Mouse (Mus musculus): ENCODE results near the gene Filip1l. TPM values are rescaled to one million over a fixed set of nuclear protein-coding genes. Genes with fewer than 3 reads are reported as not detected.

Filip1l gene
- polyA plus RNA-seq, 1 experiment from 2014 or later: 9.4 TPM

GRCm38 (mm10) chr16:57340613-57340898 lies 12.3 kb upstream of the Filip1l start:
- DNase-seq (ENCODE audit: low spot score): no peak
- WGBS: 76% methylated on average over 5 of the region's 5 CpGs
- no peaks in the 10 kb centered on the region for H3K4me1 ChIP-seq (replicated peaks; ENCODE audit: control insufficient read depth, insufficient read depth, low read length)

DNA sequence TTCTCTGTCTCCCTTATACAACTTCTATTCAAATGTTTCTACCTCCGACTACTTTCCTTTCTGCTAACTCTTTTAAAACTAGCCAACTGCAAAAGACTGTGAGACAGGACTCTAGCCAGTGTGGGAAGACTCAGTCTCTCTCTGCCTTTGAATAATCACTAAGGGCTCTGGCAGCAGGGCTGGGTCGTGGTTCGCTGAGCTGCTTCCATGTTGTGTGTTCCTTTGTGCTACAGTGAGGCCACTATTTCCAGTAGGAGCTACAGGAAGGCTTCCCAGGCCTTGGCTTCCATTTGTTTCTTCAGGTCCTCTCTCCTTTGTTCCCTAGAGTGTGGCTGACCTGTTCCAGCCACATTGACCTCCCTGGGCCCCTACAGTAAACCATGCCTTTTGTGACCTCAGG lies 6.6 kb upstream of the Filip1l start:
- 88% methylated on average over 3 of the region's 3 CpGs for WGBS
- no peak for ATAC-seq (replicated peaks; ENCODE audit: low FRiP score)
- no peak overlapping the region for H3K27ac ChIP-seq (ENCODE audit: low read depth, low read length)

More at GRCm38 (mm10) chr16:57340613-57340898, 12.3 kb upstream of the Filip1l start:
- H3K4me2 ChIP-seq: no peak overlapping the region
- H3K36me3 ChIP-seq (ENCODE audit: control insufficient read depth, insufficient read depth, low read length): no peaks in the 10 kb centered on the region
- no peak for ATAC-seq (replicated peaks; ENCODE audit: low FRiP score)
- H3K4me3 ChIP-seq (ENCODE audit: low read depth, low read length): no peak overlapping the region
- no peaks in the 10 kb centered on the region for H3K9me3 ChIP-seq (ENCODE audit: control insufficient read depth, low read length)
- no peak overlapping the region for H3K27ac ChIP-seq (ENCODE audit: low read depth, low read length)
- no peaks in the 10 kb centered on the region for H3K27me3 ChIP-seq (replicated peaks; ENCODE audit: control insufficient read depth, insufficient read depth, low read length)
- no peak overlapping the region for H3K9ac ChIP-seq (ENCODE audit: low read depth, low read length)

GRCm38 (mm10) chr16:57349039-57349438 lies 3.9 kb upstream of the Filip1l start:
- Histone ChIP-seq H3K27ac (ENCODE audit: low read depth, low read length) (no peak overlapping the region), H3K4me3 (ENCODE audit: low read depth, low read length) (no peak overlapping the region), H3K4me2 (no peak overlapping the region), H3K27me3 (replicated peaks; ENCODE audit: control insufficient read depth, insufficient read depth, low read length) (no peaks in the 10 kb centered on the region), H3K9me3 (ENCODE audit: control insufficient read depth, low read length) (no peaks in the 10 kb centered on the region), H3K4me1 (replicated peaks; ENCODE audit: control insufficient read depth, insufficient read depth, low read length) (no peaks in the 10 kb centered on the region), H3K36me3 (ENCODE audit: control insufficient read depth, insufficient read depth, low read length) (no peaks in the 10 kb centered on the region), H3K9ac (ENCODE audit: low read depth, low read length) (no peak overlapping the region)
- WGBS: 85% methylated on average over 3 of the region's 3 CpGs
- ATAC-seq (replicated peaks; ENCODE audit: low FRiP score): no peak
- no peak for DNase-seq (ENCODE audit: low spot score)

More for the DNA sequence above, 6.6 kb upstream of the Filip1l start:
- Histone ChIP-seq H3K9ac (ENCODE audit: low read depth, low read length) (no peak overlapping the region), H3K36me3 (ENCODE audit: control insufficient read depth, insufficient read depth, low read length) (no peaks in the 10 kb centered on the region), H3K4me2 (no peak overlapping the region), H3K9me3 (ENCODE audit: control insufficient read depth, low read length) (no peaks in the 10 kb centered on the region), H3K4me3 (ENCODE audit: low read depth, low read length) (no peak overlapping the region), H3K4me1 (replicated peaks; ENCODE audit: control insufficient read depth, insufficient read depth, low read length) (no peaks in the 10 kb centered on the region), H3K27me3 (replicated peaks; ENCODE audit: control insufficient read depth, insufficient read depth, low read length) (no peaks in the 10 kb centered on the region)
- DNase-seq (ENCODE audit: low spot score): no peak

DNA sequence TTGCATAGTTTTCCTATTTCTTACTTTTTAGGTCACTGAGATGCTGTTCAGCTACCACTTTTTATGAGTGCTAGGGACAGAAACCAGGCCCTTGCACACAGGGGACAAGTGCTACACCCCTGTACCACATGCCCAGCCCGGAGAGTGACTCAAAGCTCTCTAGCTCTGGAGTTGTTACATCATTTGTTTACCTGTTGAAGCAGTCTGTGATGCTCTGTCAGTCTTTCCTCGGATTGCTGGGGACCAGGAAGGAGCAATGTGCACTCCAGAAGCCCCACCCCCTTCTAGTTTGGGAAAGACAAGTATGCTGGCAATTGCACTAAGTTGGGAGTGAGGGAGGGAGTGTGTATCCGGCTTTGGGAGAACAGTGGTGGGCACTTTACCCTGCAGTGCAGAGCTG lies 3.2 kb upstream of the Filip1l start:
- DNase-seq (ENCODE audit: low spot score): no peak
- Histone ChIP-seq H3K9ac (ENCODE audit: low read depth, low read length) (no peak overlapping the region), H3K4me2 (no peak overlapping the region), H3K27me3 (replicated peaks; ENCODE audit: control insufficient read depth, insufficient read depth, low read length) (no peaks in the 10 kb centered on the region), H3K36me3 (ENCODE audit: control insufficient read depth, insufficient read depth, low read length) (no peaks in the 10 kb centered on the region), H3K27ac (ENCODE audit: low read depth, low read length) (no peak overlapping the region), H3K4me3 (ENCODE audit: low read depth, low read length) (no peak overlapping the region), H3K4me1 (replicated peaks; ENCODE audit: control insufficient read depth, insufficient read depth, low read length) (no peaks in the 10 kb centered on the region), H3K9me3 (ENCODE audit: control insufficient read depth, low read length) (no peaks in the 10 kb centered on the region)
- 60% methylated on average over 3 of the region's 3 CpGs for WGBS
- 0 out of 2 replicates have a peak, but pooled peaks have one; percentile 12 for ATAC-seq (replicated peaks; ENCODE audit: low FRiP score)

DNA sequence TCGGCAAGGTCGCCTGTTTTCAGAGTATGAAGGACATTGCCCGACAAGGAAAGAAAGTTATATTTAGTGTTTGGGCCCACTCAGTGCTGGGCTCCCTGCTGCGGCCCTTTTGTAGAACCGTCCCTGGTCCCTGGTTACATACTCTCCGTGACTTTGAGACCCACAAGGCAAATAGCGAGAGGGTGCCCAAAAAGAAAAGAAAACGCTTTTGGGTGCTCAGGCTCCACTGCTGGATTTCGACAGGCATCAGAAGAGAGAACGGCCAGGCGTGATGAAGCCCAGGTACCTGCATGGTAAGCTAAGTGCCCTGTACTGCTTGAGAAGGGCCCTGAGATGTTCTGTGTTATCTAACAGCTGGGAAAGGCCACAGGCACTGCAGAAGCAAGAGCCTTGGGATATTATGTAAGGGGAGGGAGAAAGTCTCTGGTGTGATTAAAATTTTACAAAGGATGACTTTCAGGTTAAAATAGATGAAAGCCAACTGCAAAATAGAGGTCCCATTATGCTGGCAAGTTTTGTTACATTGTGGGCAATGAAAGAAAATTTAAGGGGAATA lies 351 bp downstream of the Filip1l start:
- no peak overlapping the region for H3K27ac ChIP-seq (ENCODE audit: low read depth, low read length)
- H3K27me3 ChIP-seq (replicated peaks; ENCODE audit: control insufficient read depth, insufficient read depth, low read length): no peaks in the 10 kb centered on the region
- WGBS: 84% methylated on average over 11 of the region's 11 CpGs
- ATAC-seq (replicated peaks; ENCODE audit: low FRiP score): no peak
- no peak overlapping the region for H3K9ac ChIP-seq (ENCODE audit: low read depth, low read length)
- no peak overlapping the region for H3K4me3 ChIP-seq (ENCODE audit: low read depth, low read length)
- no peaks in the 10 kb centered on the region for H3K4me1 ChIP-seq (replicated peaks; ENCODE audit: control insufficient read depth, insufficient read depth, low read length)
- no peaks in the 10 kb centered on the region for H3K9me3 ChIP-seq (ENCODE audit: control insufficient read depth, low read length)
- no peak overlapping the region for H3K4me2 ChIP-seq
- DNase-seq (ENCODE audit: low spot score): no peak
- no peaks in the 10 kb centered on the region for H3K36me3 ChIP-seq (ENCODE audit: control insufficient read depth, insufficient read depth, low read length)

GRCm38 (mm10) chr16:57353932-57354331 lies 1.0 kb downstream of the Filip1l start:
- H3K9ac ChIP-seq (ENCODE audit: low read depth, low read length): no peak overlapping the region
- whole genome bisulfite sequencing: 77% methylated on average over 6 of the region's 6 CpGs
- no peak overlapping the region for H3K4me2 ChIP-seq
- DNase-seq (ENCODE audit: low spot score) (no peak), ATAC-seq (replicated peaks; ENCODE audit: low FRiP score) (no peak)
- no peaks in the 10 kb centered on the region for H3K4me1 ChIP-seq (replicated peaks; ENCODE audit: control insufficient read depth, insufficient read depth, low read length)
- H3K27ac ChIP-seq (ENCODE audit: low read depth, low read length): no peak overlapping the region
- no peak overlapping the region for H3K4me3 ChIP-seq (ENCODE audit: low read depth, low read length)
- no peaks in the 10 kb centered on the region for H3K36me3 ChIP-seq (ENCODE audit: control insufficient read depth, insufficient read depth, low read length)
- H3K27me3 ChIP-seq (replicated peaks; ENCODE audit: control insufficient read depth, insufficient read depth, low read length): no peaks in the 10 kb centered on the region
- no peaks in the 10 kb centered on the region for H3K9me3 ChIP-seq (ENCODE audit: control insufficient read depth, low read length)

GRCm38 (mm10) chr16:57356454-57356853 lies 3.6 kb downstream of the Filip1l start:
- Histone ChIP-seq H3K36me3 (ENCODE audit: control insufficient read depth, insufficient read depth, low read length) (no peaks in the 10 kb centered on the region), H3K9me3 (ENCODE audit: control insufficient read depth, low read length) (no peaks in the 10 kb centered on the region), H3K4me3 (ENCODE audit: low read depth, low read length) (no peak overlapping the region), H3K4me1 (replicated peaks; ENCODE audit: control insufficient read depth, insufficient read depth, low read length) (no peaks in the 10 kb centered on the region), H3K27me3 (replicated peaks; ENCODE audit: control insufficient read depth, insufficient read depth, low read length) (no peaks in the 10 kb centered on the region), H3K27ac (ENCODE audit: low read depth, low read length) (no peak overlapping the region), H3K4me2 (no peak overlapping the region), H3K9ac (ENCODE audit: low read depth, low read length) (no peak overlapping the region)
- DNase-seq (ENCODE audit: low spot score) (no peak), ATAC-seq (replicated peaks; ENCODE audit: low FRiP score) (no peak)
- WGBS: 81% methylated on average over 6 of the region's 6 CpGs

- Histone ChIP-seq H3K27ac (ENCODE audit: low read depth, low read length) (no peak overlapping the region), H3K9me3 (ENCODE audit: control insufficient read depth, low read length) (no peaks in the 10 kb centered on the region), H3K36me3 (ENCODE audit: control insufficient read depth, insufficient read depth, low read length) (no peaks in the 10 kb centered on the region), H3K4me2 (no peak overlapping the region), H3K27me3 (replicated peaks; ENCODE audit: control insufficient read depth, insufficient read depth, low read length) (no peaks in the 10 kb centered on the region), H3K9ac (ENCODE audit: low read depth, low read length) (no peak overlapping the region), H3K4me1 (replicated peaks; ENCODE audit: control insufficient read depth, insufficient read depth, low read length) (no peaks in the 10 kb centered on the region), H3K4me3 (ENCODE audit: low read depth, low read length) (no peak overlapping the region)
- 90% methylated on average over 6 of the region's 6 CpGs for WGBS
- ATAC-seq (replicated peaks; ENCODE audit: low FRiP score) (no peak), DNase-seq (ENCODE audit: low spot score) (no peak)
These were observed 4.1 kb downstream of the Filip1l start for GRCm38 (mm10) chr16:57357011-57357410.

DNA sequence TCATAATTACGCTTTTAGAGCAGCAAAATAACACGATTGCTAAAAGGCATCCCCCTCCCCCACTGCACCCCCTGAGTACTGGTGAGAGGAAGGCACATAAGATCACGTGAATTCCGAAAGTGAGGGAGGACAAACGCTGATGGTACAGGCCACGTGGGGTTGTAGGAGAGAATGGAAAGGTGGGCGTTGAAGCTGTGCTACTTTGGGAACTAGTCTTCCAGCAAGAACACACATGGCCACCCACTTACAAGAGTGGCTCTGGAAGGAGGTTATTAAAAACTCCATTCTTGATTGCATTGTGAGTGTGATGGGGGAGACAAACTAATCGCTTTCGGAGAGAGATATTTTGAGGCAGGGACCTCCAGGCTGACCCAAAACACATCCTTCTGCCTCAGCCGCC lies 6.4 kb downstream of the Filip1l start:
- Histone ChIP-seq H3K4me2 (no peak overlapping the region), H3K4me3 (ENCODE audit: low read depth, low read length) (no peak overlapping the region), H3K9me3 (ENCODE audit: control insufficient read depth, low read length) (no peaks in the 10 kb centered on the region), H3K4me1 (replicated peaks; ENCODE audit: control insufficient read depth, insufficient read depth, low read length) (no peaks in the 10 kb centered on the region), H3K27ac (ENCODE audit: low read depth, low read length) (no peak overlapping the region), H3K9ac (ENCODE audit: low read depth, low read length) (no peak overlapping the region), H3K27me3 (replicated peaks; ENCODE audit: control insufficient read depth, insufficient read depth, low read length) (no peaks in the 10 kb centered on the region), H3K36me3 (ENCODE audit: control insufficient read depth, insufficient read depth, low read length) (no peaks in the 10 kb centered on the region)
- no peak for DNase-seq (ENCODE audit: low spot score)
- 86% methylated on average over 10 of the region's 10 CpGs for WGBS
- ATAC-seq (replicated peaks; ENCODE audit: low FRiP score): no peak
